Mouse (Mus musculus) forebrain, embryonic 11.5 days (tissue): ENCODE data around the gene Fbxo3. TPM values are rescaled to one million over a fixed set of nuclear protein-coding genes. Genes with fewer than 3 reads are reported as not detected.
"Not testable (repeated sequence)": the region's sequence is repeated elsewhere in the genome, so short reads cannot be mapped to it uniquely, and the experiment has no call there.

ENCODE experiments used
- ATAC-seq: fragments of 200-750 bp; cut with Nextera tagmentation; replicated peaks from 2 replicates; pipeline ENCODE4 v1.8.0; 2017; ENCODE audit warnings: moderate TSS enrichment; ENCODE audit not compliant: low FRiP score
- DNase-seq: peaks from one replicate; pipeline ENCODE4 v3.0.0-alpha.2; 2017; ENCODE audit warnings: low spot score
- H3K27ac ChIP-seq: fragments of 300-500 bp; sonication (generic); 2 replicates; pipeline ENCODE4 v1.5.1; 2014; ENCODE audit warnings: low read depth, low read length
- H3K27me3 ChIP-seq: fragments of 300-500 bp; sonication (generic); 2 replicates; pipeline ENCODE4 v1.6.1; 2014; ENCODE audit warnings: mild to moderate bottlenecking, low read length, mixed read lengths; ENCODE audit not compliant: control insufficient read depth, insufficient read depth
- H3K36me3 ChIP-seq: fragments of 300-500 bp; sonication (generic); 2 replicates; pipeline ENCODE4 v1.6.1; 2014; ENCODE audit warnings: mild to moderate bottlenecking, low read length, moderate library complexity, mixed read lengths; ENCODE audit not compliant: control insufficient read depth, insufficient read depth
- H3K4me1 ChIP-seq: fragments of 300-500 bp; sonication (generic); replicated peaks from 2 replicates; pipeline ENCODE4 v1.6.1; 2014; ENCODE audit warnings: low read length, mixed read lengths; ENCODE audit not compliant: control insufficient read depth, insufficient read depth
- H3K4me2 ChIP-seq: fragments of 300-500 bp; sonication (generic); 2 replicates; pipeline ENCODE4 v1.6.1; 2014; ENCODE audit warnings: low read depth, mild to moderate bottlenecking, low read length, moderate library complexity, mixed read lengths; ENCODE audit not compliant: severe bottlenecking
- H3K4me3 ChIP-seq: fragments of 300-500 bp; sonication (generic); 2 replicates; pipeline ENCODE4 v1.5.1; 2014; ENCODE audit warnings: low read depth, low read length
- H3K9ac ChIP-seq: fragments of 300-500 bp; sonication (generic); 2 replicates; pipeline ENCODE4 v1.6.1; 2014; ENCODE audit warnings: low read length
- H3K9me3 ChIP-seq: fragments of 300-500 bp; sonication (generic); 2 replicates; pipeline ENCODE4 v1.6.1; 2016; ENCODE audit warnings: low read length, mixed read lengths; ENCODE audit not compliant: control insufficient read depth
- WGBS: fragments of 180-500 bp; shearing (Covaris S2); extraction: QIAGEN DNeasy Blood & Tissue Kit; methylation state at CpG from one replicate; pipeline ENCODE4 v1.1.7; 2014; 5-methylcytosine and 5-hydroxymethylcytosine counted together
- polyA plus RNA-seq: library from polyadenylated mRNA; unstranded; fragments of >200 nt; fragmentation: Nextera tagmentation; extraction: Ambion mirVana; gene quantifications from 2 replicates; pipeline ENCODE4 v1.2.1, GENCODE M21; 2014

Fbxo3 gene
- polyA plus RNA-seq, 1 experiment from 2014 or later: 61.4 TPM

DNA sequence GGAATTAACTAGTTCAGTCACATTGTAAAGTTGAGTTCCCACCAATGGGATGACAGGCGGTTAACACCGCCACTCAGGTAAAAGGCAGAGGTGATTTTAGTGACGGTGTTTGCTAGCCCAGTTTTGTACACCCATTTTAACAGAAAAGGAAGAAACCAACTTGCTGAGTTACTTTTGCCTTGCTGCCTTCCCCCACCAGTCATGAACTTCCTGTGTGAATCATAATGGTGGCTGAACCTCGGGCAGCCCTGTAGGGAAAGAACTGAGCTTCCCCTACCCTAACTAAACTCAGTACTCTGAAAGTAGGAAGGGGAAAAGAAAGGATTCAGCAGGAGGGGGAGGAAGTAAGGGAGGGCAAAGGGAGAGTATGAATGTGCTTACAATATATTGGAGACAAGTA, 82.5 kb downstream of the Fbxo3 start:
- ATAC-seq (no peak), DNase-seq (peak; percentile 26)
- no peaks in the 10 kb centered on the region for H3K4me1 ChIP-seq
- no peak overlapping the region for H3K4me2 ChIP-seq
- no peaks in the 10 kb centered on the region for H3K9me3 ChIP-seq
- H3K9ac ChIP-seq: no peak overlapping the region
- no peaks in the 10 kb centered on the region for H3K36me3 ChIP-seq
- no peak overlapping the region for H3K4me3 ChIP-seq
- WGBS: 89% methylated on average over 4 of the region's 4 CpGs
- H3K27ac ChIP-seq: no peak overlapping the region
- no peaks in the 10 kb centered on the region for H3K27me3 ChIP-seq

DNA sequence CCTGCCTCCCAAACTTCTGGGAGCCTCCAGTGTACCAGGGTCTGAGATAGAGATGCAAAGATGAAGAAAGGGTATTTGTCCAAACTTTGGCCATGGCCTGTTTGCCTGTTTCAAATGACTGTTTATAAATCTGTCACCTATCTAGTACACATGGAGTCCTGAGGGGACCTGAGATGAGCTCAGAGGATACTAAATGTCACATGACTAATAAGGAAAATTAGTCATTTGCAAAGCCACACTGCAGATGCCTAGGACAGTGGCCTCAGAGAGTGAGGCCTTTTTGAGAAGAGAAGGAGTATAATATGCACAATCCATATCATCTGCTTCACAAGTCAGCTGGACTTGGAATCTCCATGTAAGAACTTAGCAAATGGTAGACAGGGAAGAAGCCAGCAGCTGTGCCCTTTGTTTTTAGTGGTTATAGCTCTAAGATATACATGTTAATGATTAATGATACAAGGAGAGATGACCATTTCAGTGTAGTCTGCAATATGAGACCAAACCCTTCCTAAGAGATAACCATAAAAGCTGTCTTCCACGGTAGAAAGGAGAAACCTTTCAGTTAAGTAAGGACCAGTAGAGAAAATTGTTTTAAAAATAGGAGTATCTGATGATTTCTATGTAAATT, 83.8 kb downstream of the Fbxo3 start:
- H3K4me3 ChIP-seq, ATAC-seq: not testable (repeated sequence)
- no CpG with 5 or more reads among the region's 1 CpGs for WGBS

More for the DNA sequence above, 83.8 kb downstream of the Fbxo3 start:
- H3K27ac ChIP-seq, H3K27me3 ChIP-seq, H3K9me3 ChIP-seq, H3K36me3 ChIP-seq, DNase-seq, H3K4me2 ChIP-seq, H3K9ac ChIP-seq, H3K4me1 ChIP-seq: not testable (repeated sequence)

Other genes starting within 250 kb of the Fbxo3 start
- 638 and 649 TPM in 2 replicates for gene Caprin1, start 230.1 kb upstream of the Fbxo3 start, polyA plus RNA-seq
- gene Lmo2, start 69.7 kb upstream of the Fbxo3 start, polyA plus RNA-seq: 41.0 and 41.9 TPM in 2 replicates
- 1.6 and 2.1 TPM in 2 replicates for gene 4931422A03Rik, start 640 bp downstream of the Fbxo3 start, polyA plus RNA-seq
- not detected in 2 replicates for gene Gm10912, start 38.1 kb downstream of the Fbxo3 start, polyA plus RNA-seq
- gene Gm10799, start 40.8 kb downstream of the Fbxo3 start, polyA plus RNA-seq: not detected in 2 replicates
- gene Cd59b, start 42.1 kb downstream of the Fbxo3 start, polyA plus RNA-seq: 2.1 and 2.9 TPM in 2 replicates
- gene Cd59a, start 68.1 kb downstream of the Fbxo3 start, polyA plus RNA-seq: 21.1 and 24.6 TPM in 2 replicates
- not detected in 2 replicates for gene A930018P22Rik, start 95.0 kb downstream of the Fbxo3 start, polyA plus RNA-seq